Mouse (Mus musculus) midbrain, embryonic 15.5 days (tissue): ENCODE measurements around the gene BC051142. TPM values are rescaled to one million over a fixed set of nuclear protein-coding genes. Genes with fewer than 3 reads are reported as not detected.
A peak's percentile ranks its signal among the peaks of the same experiment; 100 is the strongest.

ENCODE experiments used
- ATAC-seq: fragments of 200-750 bp; cut with Nextera tagmentation; replicated peaks from 2 replicates; pipeline ENCODE4 v1.8.0; 2017; ENCODE audit warnings: moderate TSS enrichment
- H3K27ac ChIP-seq: fragments of 300-500 bp; sonication (generic); 2 replicates; pipeline ENCODE4 v1.5.1; 2015; ENCODE audit warnings: mild to moderate bottlenecking, inconsistent platforms
- H3K27me3 ChIP-seq: fragments of 300-500 bp; sonication (generic); replicated peaks from 2 replicates; pipeline ENCODE4 v1.6.1; 2015; ENCODE audit warnings: inconsistent platforms
- H3K36me3 ChIP-seq: fragments of 300-500 bp; sonication (generic); replicated peaks from 2 replicates; pipeline ENCODE4 v1.6.1; 2015; ENCODE audit warnings: inconsistent platforms
- H3K4me1 ChIP-seq: fragments of 300-500 bp; sonication (generic); 2 replicates; pipeline ENCODE4 v1.6.1; 2015; ENCODE audit warnings: inconsistent platforms
- H3K4me2 ChIP-seq: fragments of 300-500 bp; sonication (generic); 2 replicates; pipeline ENCODE4 v1.6.1; 2015; ENCODE audit warnings: inconsistent platforms, mild to moderate bottlenecking, moderate library complexity
- H3K4me3 ChIP-seq: fragments of 300-500 bp; sonication (generic); 2 replicates; pipeline ENCODE4 v1.5.1; 2015; ENCODE audit warnings: mild to moderate bottlenecking, inconsistent platforms
- H3K9ac ChIP-seq: fragments of 300-500 bp; sonication (generic); 2 replicates; pipeline ENCODE4 v1.6.1; 2015; ENCODE audit warnings: mild to moderate bottlenecking, inconsistent platforms
- H3K9me3 ChIP-seq: fragments of 300-500 bp; sonication (generic); 2 replicates; pipeline ENCODE4 v1.6.1; 2016; ENCODE audit warnings: inconsistent platforms
- WGBS: fragments of 180-500 bp; shearing (Covaris S2); methylation state at CpG from one replicate; pipeline ENCODE4 v1.1.7; 2015; ENCODE audit warnings: mixed read lengths; 5-methylcytosine and 5-hydroxymethylcytosine counted together
- polyA plus RNA-seq: library from polyadenylated mRNA; unstranded; fragments of >200 nt; fragmentation: Nextera tagmentation; extraction: Ambion mirVana; gene quantifications from 2 replicates; pipeline ENCODE4 v1.2.1, GENCODE M21; 2015

Gene BC051142
- polyA plus RNA-seq, 1 experiment from 2014 or later: 7.1 TPM

DNA sequence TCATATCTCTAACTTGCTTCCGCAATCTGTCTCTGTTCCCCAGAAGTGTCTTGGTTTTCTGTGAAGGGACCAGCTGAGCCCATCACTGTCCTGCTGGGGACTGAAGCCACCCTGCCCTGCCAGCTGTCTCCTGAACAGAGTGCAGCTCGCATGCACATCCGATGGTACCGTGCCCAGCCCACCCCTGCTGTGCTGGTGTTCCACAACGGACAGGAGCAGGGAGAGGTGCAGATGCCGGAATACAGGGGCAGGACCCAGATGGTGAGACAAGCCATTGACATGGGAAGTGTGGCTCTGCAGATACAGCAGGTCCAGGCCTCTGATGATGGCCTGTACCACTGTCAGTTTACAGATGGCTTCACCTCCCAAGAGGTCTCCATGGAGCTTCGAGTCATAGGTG, 19.2 kb upstream of the BC051142 start:
- Histone ChIP-seq H3K27ac (no peak overlapping the region), H3K4me2 (no peak overlapping the region), H3K27me3 (no peaks in the 10 kb centered on the region), H3K4me1 (no peaks in the 10 kb centered on the region), H3K4me3 (no peak overlapping the region), H3K36me3 (no peaks in the 10 kb centered on the region), H3K9ac (no peak overlapping the region), H3K9me3 (no peaks in the 10 kb centered on the region)
- 75% methylated on average over 7 of the region's 7 CpGs for WGBS
- ATAC-seq: no peak

DNA sequence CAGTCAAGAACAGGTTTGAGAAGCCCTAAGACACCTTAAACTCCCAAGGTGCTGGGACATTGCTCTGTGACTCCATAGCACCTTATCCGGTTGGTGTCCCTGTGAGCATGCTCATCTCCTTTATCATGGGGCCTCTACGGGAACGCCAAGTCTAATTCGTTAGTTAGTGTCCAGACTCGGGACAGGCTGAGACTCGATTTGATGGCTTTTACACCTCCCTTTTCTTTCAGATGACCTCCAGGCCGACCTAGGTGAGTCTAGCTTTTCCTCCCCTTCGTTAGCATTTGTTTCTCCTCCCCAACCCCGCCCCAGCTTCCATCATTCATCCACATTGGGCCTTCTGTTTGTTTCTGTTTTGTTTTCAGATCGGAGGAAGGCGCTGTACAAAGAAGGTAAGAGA, 16.7 kb upstream of the BC051142 start:
- Histone ChIP-seq H3K4me1 (no peaks in the 10 kb centered on the region), H3K9me3 (no peaks in the 10 kb centered on the region), H3K9ac (no peak overlapping the region), H3K4me2 (no peak overlapping the region), H3K27ac (no peak overlapping the region), H3K27me3 (no peaks in the 10 kb centered on the region), H3K36me3 (no peaks in the 10 kb centered on the region), H3K4me3 (no peak overlapping the region)
- 74% methylated on average over 11 of the region's 11 CpGs for WGBS
- no peak for ATAC-seq

DNA sequence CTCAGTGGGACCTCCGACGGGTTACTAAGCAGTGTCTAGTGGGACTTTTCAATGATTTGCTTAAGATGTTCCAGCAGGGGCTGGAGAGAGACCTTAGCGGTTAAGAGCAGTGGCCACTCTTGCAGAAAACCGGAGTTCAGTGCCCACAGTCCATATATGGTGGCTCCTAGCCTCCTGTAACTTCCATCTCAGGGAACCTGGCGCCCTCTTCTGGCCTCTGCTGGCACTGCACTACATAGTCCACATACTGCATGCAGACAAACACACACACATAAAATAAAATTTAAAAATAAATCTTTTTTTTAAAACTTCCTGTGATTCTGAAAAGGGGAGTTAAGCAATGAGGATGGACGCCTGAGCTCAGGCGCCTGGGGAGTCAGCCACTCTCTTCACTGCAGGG, 15.4 kb upstream of the BC051142 start:
- Histone ChIP-seq H3K27ac (no peak overlapping the region), H3K9me3 (no peaks in the 10 kb centered on the region), H3K27me3 (no peaks in the 10 kb centered on the region), H3K4me3 (no peak overlapping the region), H3K9ac (no peak overlapping the region), H3K36me3 (no peaks in the 10 kb centered on the region), H3K4me1 (no peaks in the 10 kb centered on the region), H3K4me2 (no peak overlapping the region)
- ATAC-seq: no peak
- 80% methylated on average over 7 of the region's 7 CpGs for WGBS

DNA sequence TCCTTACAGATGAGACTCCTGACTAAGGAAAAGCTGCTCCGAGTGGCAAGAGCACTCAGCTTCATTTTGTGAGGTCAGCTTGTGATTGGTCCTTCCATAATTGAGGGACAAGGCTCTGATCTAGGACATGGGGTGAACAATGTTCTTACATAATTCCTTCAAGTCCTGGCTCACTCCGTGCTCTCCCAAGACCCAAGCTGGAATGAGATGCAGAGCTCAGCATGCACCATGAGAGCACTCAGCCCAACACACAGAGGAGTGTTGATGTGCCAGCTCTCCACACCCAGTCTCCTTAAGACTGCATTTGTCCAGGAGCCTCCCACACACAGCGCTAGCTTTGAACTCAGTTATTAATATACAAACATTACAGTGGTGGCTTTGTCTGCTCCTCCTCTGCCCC, 13.9 kb upstream of the BC051142 start:
- Histone ChIP-seq H3K4me1 (no peaks in the 10 kb centered on the region), H3K9me3 (no peaks in the 10 kb centered on the region), H3K27ac (no peak overlapping the region), H3K36me3 (no peaks in the 10 kb centered on the region), H3K4me2 (no peak overlapping the region), H3K4me3 (no peak overlapping the region), H3K9ac (no peak overlapping the region), H3K27me3 (no peaks in the 10 kb centered on the region)
- 79% methylated on average over 3 of the region's 3 CpGs for WGBS
- ATAC-seq: no peak

DNA sequence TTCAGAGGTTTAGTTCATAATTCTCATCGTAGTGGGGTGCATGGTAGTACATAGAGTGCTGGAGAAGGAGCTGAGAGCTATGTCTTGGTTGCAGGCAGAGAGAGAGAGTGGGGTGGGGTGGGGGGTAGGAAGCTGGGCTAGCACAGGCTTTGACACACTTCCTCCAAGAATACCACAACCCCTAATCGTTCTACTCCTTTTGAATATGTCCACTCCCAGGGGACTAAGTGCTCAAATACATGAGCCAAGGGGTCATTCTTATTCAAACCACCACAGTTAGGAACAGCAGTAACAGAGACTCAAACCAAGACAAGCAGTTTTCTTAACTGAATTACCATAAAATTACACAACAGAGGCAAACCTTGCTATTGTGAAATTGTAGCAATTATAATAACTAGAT, 12.0 kb upstream of the BC051142 start:
- Histone ChIP-seq H3K36me3 (no peaks in the 10 kb centered on the region), H3K4me2 (no peak overlapping the region), H3K27ac (no peak overlapping the region), H3K9me3 (no peaks in the 10 kb centered on the region), H3K27me3 (no peaks in the 10 kb centered on the region), H3K4me1 (no peaks in the 10 kb centered on the region), H3K4me3 (no peak overlapping the region), H3K9ac (no peak overlapping the region)
- ATAC-seq: no peak
- 79% methylated on average over 2 of the region's 2 CpGs for WGBS

DNA sequence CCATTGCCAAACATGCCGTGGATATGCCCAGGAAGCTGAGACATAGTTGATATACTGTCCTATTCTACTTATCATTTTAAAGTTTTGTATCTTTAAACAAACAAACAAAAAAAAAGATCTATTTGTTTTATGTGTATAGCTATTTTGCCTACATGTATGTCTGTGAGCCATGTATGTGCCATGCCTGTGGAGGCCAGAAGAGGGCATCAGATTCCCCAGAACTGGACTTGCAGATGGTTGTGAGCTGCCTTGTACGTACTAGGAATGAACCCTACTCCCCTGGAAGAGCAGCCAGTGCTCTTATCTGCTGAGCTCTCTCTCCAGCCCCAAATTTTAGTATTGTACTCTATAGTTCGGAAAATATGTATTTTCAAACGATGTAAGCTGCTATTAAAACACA, 10.1 kb upstream of the BC051142 start:
- H3K9me3 ChIP-seq: no peaks in the 10 kb centered on the region
- no peak for ATAC-seq
- WGBS: 37% methylated on average over 4 of the region's 4 CpGs
- H3K27ac ChIP-seq: no peak overlapping the region
- no peak overlapping the region for H3K4me3 ChIP-seq
- H3K9ac ChIP-seq: no peak overlapping the region
- H3K36me3 ChIP-seq: no peaks in the 10 kb centered on the region
- H3K4me1 ChIP-seq: 0 out of 2 replicates have a peak, but pooled peaks cover 4% of the 10 kb centered on the region
- H3K27me3 ChIP-seq: no peaks in the 10 kb centered on the region
- no peak overlapping the region for H3K4me2 ChIP-seq

DNA sequence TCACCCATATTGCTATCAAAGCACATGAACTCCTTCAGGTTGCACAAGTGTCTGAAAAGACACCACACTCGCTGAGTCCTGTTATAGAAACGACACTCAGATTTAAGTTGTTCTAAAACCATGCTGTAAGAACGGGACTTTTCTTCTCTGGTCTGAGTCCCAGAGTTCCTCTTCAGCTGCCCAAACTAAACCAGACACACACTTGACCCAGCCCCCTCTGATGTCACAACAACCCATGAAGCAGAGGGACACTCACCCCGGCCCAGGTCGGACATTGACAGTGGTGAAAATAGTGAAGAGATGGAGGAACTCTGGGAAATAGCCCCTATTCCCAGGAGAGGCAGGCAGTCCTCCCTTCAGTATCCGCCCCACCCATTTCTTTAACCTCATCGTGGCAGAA, 7.1 kb upstream of the BC051142 start:
- Histone ChIP-seq H3K36me3 (no peaks in the 10 kb centered on the region), H3K4me1 (0 out of 2 replicates have a peak, but pooled peaks cover 4% of the 10 kb centered on the region), H3K4me3 (no peak overlapping the region), H3K4me2 (peak overlapping the region; percentile 90; the same call in 1 of the 2 replicates), H3K27me3 (no peaks in the 10 kb centered on the region), H3K9me3 (no peaks in the 10 kb centered on the region), H3K27ac (no peak overlapping the region), H3K9ac (no peak overlapping the region)
- whole genome bisulfite sequencing: 71% methylated on average over 7 of the region's 7 CpGs
- no peak for ATAC-seq

DNA sequence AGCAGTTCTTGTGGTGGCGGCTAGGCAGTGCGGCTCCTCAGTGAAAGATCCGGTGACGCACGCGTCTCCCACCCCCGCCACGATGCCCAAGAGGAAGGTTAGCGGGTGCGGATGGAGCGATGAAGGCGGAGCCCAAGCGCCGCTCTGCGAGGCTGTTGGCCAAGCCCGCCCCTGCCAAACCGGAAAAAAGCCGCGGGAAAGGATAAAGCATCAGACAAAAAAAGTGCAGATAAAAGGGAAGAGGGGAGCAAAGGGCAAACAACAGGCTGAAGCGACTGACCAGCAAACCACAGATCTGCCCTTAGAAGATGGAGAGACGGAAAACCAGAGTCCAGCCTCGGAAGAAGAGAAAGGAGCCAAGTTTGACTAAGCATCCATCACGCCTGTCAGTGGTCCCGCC, 6.3 kb upstream of the BC051142 start:
- peak; percentile 42; the same call in 1 of the 2 replicates for ATAC-seq
- WGBS: 2% methylated on average over 24 of the region's 24 CpGs
- Histone ChIP-seq H3K9me3 (no peaks in the 10 kb centered on the region), H3K9ac (peak overlapping the region; percentile 42), H3K4me1 (0 out of 2 replicates have a peak, but pooled peaks cover 4% of the 10 kb centered on the region), H3K4me3 (peak overlapping the region; percentile 45), H3K4me2 (peak overlapping the region; percentile 90), H3K27ac (no peak overlapping the region), H3K36me3 (no peaks in the 10 kb centered on the region), H3K27me3 (no peaks in the 10 kb centered on the region)

DNA sequence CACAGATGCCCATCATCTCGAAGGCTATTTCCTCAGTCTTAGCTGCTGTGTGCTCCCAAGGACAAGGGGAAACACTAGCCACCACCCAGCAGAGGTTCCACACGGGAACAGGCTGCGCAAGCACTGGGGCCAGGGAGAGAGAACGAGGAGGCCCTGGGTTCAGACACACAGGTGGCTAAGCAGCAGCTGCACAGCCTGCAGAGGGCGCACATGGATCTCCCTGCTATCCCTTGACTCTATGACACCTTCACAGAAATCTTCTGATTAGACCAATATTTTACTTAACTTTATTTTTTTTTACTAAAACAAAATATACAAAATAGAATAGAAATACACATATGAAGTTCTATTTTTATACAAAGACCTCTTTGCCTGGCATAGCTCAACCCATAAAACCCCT, 1.3 kb upstream of the BC051142 start:
- H3K36me3 ChIP-seq: no peaks in the 10 kb centered on the region
- no peak overlapping the region for H3K9ac ChIP-seq
- H3K4me3 ChIP-seq: no peak overlapping the region
- 69% methylated on average over 5 of the region's 5 CpGs for WGBS
- H3K4me2 ChIP-seq: no peak overlapping the region
- H3K9me3 ChIP-seq: no peaks in the 10 kb centered on the region
- H3K27me3 ChIP-seq: no peaks in the 10 kb centered on the region
- no peak overlapping the region for H3K27ac ChIP-seq
- ATAC-seq: no peak
- H3K4me1 ChIP-seq: peaks cover 10% of the 10 kb centered on the region

DNA sequence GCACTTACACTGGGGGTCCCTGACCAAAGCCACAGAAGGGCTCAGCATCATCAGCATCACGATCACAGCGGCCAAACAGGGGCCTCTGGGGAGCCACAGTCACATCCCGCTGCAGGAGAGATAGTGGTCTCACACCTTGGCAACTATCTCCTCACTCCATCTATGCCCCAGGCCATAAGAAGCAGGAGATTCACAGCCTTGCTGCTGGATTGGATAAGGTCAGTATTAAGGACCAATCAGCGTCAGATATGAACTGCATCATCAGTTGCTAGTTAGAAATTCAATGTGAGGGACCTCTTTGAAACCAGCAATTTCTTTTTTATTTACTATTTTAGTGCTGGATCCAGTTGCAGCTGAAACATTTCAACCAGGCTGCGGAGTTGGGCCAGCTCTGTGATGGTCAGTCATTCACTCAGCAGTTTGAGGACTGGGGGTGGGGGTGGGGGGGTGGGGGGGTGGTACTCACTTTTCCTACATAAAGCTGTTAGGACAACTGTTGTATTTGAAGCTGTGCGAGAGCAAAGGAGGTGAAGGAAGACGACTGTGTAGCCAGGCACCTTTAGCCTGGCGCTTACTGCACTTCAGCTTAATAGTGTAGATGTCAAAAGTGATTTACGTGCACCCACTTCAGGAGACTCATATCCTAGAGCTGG, 436 bp upstream of the BC051142 start:
- H3K4me2 ChIP-seq: peak overlapping the region; percentile 66
- WGBS: 12% methylated on average over 9 of the region's 9 CpGs
- H3K27me3 ChIP-seq: no peaks in the 10 kb centered on the region
- H3K27ac ChIP-seq: peak overlapping the region; percentile 99
- H3K9ac ChIP-seq: no peak overlapping the region
- peak overlapping the region; percentile 65 for H3K4me3 ChIP-seq
- no peaks in the 10 kb centered on the region for H3K36me3 ChIP-seq
- H3K4me1 ChIP-seq: peaks cover 9% of the 10 kb centered on the region
- peak; percentile 91 for ATAC-seq
- no peaks in the 10 kb centered on the region for H3K9me3 ChIP-seq

DNA sequence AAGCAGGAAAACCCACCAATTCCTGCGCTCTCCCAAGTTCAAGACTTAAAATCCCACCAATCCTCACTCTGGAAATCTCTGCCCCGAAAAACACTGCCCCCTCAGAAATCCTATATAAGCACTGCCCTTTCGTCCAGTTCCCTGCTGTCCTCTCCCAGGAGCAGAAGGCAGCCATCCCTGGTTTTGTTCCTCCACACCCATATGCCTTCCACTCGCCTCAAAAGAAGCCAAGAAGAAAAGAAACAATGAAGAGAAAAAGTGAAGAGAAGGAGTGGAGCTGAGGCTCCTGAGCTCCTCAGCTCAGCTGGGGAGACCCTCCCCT, 735 bp downstream of the BC051142 start:
- 0 out of 2 replicates have a peak, but pooled peaks have one; percentile 3 for ATAC-seq
- H3K36me3 ChIP-seq: no peaks in the 10 kb centered on the region
- H3K4me3 ChIP-seq: peak overlapping the region; percentile 65
- no peaks in the 10 kb centered on the region for H3K9me3 ChIP-seq
- H3K4me2 ChIP-seq: peak overlapping the region; percentile 66
- H3K27me3 ChIP-seq: no peaks in the 10 kb centered on the region
- H3K9ac ChIP-seq: peak overlapping the region; percentile 81; the same call in 1 of the 2 replicates
- peak overlapping the region; percentile 99 for H3K27ac ChIP-seq
- peaks cover 9% of the 10 kb centered on the region for H3K4me1 ChIP-seq
- WGBS: 37% methylated on average over 4 of the region's 4 CpGs

DNA sequence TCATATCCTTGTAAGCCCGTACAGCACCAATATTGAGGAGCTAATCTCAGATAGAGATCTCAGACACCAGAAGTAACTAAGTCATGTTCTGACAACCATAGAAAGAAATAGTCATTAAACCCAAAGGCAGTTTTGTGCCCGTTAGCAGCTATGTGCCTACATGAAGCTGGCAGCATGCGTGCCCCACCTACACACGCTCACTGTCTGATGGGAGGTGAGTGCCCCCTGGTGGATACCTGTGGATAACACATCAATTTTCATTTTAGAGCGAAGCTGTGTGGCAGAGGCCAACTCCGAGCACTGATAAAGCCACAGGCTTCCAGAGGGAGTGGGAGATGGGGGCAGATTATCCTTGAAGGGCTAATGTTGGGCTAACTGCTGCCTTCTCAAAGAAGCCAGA, 12.5 kb downstream of the BC051142 start:
- no peak overlapping the region for H3K27ac ChIP-seq
- no peak overlapping the region for H3K4me3 ChIP-seq
- H3K4me2 ChIP-seq: no peak overlapping the region
- H3K4me1 ChIP-seq: no peaks in the 10 kb centered on the region
- no peaks in the 10 kb centered on the region for H3K9me3 ChIP-seq
- no peaks in the 10 kb centered on the region for H3K36me3 ChIP-seq
- H3K27me3 ChIP-seq: no peaks in the 10 kb centered on the region
- WGBS: 22% methylated on average over 6 of the region's 6 CpGs
- no peak overlapping the region for H3K9ac ChIP-seq
- peak; percentile 62; the same call in 1 of the 2 replicates for ATAC-seq

DNA sequence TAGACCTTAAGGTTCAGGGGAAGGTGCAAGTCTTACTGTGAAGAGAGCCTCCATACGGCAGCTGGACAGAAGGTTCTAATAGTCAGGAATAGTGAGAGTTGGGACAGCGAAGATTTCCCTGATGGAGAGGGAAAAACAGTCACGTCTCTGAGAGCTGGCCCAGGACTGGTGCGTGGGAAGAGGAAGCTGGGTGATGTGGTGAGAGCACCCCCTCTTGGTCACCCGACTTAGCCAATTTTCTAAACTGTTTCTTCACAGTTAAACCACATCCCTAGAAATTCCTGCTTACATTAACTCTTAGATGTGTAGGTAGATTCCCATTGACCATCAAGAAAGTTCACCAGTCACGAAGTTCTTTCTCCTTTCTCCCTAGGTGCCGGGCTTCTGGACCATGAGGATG, 21.4 kb downstream of the BC051142 start:
- Histone ChIP-seq H3K27ac (no peak overlapping the region), H3K4me1 (no peaks in the 10 kb centered on the region), H3K36me3 (no peaks in the 10 kb centered on the region), H3K27me3 (no peaks in the 10 kb centered on the region), H3K9me3 (no peaks in the 10 kb centered on the region), H3K9ac (no peak overlapping the region), H3K4me2 (no peak overlapping the region), H3K4me3 (no peak overlapping the region)
- WGBS: 76% methylated on average over 7 of the region's 7 CpGs
- ATAC-seq: no peak
